Mouse (Mus musculus) ES-Bruce4 (cell line): ENCODE results near the gene Ksr2. TPM values are rescaled to one million over a fixed set of nuclear protein-coding genes. Genes with fewer than 3 reads are reported as not detected.

Experiments
- H3K27ac ChIP-seq: 2 replicates; pipeline ENCODE4 v1.5.1; 2012; ENCODE audit warnings: low read length, inconsistent platforms; ENCODE audit not compliant: insufficient read depth
- H3K27me3 ChIP-seq: 2 replicates; pipeline ENCODE4 v1.6.1; 2012; ENCODE audit warnings: mild to moderate bottlenecking, low read length, inconsistent platforms; ENCODE audit not compliant: control insufficient read depth, poor library complexity, insufficient read depth, severe bottlenecking
- H3K36me3 ChIP-seq: 2 replicates; pipeline ENCODE4 v1.6.1; 2012; ENCODE audit warnings: inconsistent platforms, mild to moderate bottlenecking, low read length, moderate library complexity; ENCODE audit not compliant: control insufficient read depth, poor library complexity, insufficient read depth, severe bottlenecking
- H3K4me1 ChIP-seq: one replicate; pipeline ENCODE4 v1.8.1; 2011; ENCODE audit warnings: low read length; ENCODE audit not compliant: control insufficient read depth, insufficient read depth
- H3K4me3 ChIP-seq: 2 replicates; pipeline ENCODE4 v1.5.1; 2011; ENCODE audit warnings: low read depth, mild to moderate bottlenecking, low read length
- H3K9ac ChIP-seq: 2 replicates; pipeline ENCODE4 v1.6.1; 2012; ENCODE audit warnings: low read depth, mild to moderate bottlenecking, inconsistent platforms; ENCODE audit not compliant: poor library complexity, severe bottlenecking
- H3K9me3 ChIP-seq: replicated peaks from 2 replicates; pipeline ENCODE4 v1.6.1; 2012; ENCODE audit warnings: mild to moderate bottlenecking, low read length, inconsistent platforms; ENCODE audit not compliant: control insufficient read depth, poor library complexity, insufficient read depth, severe bottlenecking
- CTCF ChIP-seq: IDR thresholded peaks from one replicate; pipeline ENCODE4 v1.8.1; 2011; ENCODE audit warnings: low read depth, low read length
- EP300 ChIP-seq: IDR thresholded peaks from 2 replicates; pipeline ENCODE4 v1.6.1; 2011; ENCODE audit warnings: low read depth, low read length; ENCODE audit not compliant: insufficient read depth
- POLR2A ChIP-seq: IDR thresholded peaks from one replicate; pipeline ENCODE4 v1.8.1; 2011; ENCODE audit warnings: low read length; ENCODE audit not compliant: insufficient read depth
- polyA plus RNA-seq: library from polyadenylated mRNA; stranded (reverse); fragments of >200 nt; gene quantifications from 2 replicates; pipeline ENCODE4 v1.2.4, GENCODE M21; 2011; ENCODE audit warnings: low read depth; ENCODE audit not compliant: missing spikeins, insufficient read depth, insufficient read length

Gene Ksr2
- polyA plus RNA-seq, 1 experiment = 1.3 TPM

DNA sequence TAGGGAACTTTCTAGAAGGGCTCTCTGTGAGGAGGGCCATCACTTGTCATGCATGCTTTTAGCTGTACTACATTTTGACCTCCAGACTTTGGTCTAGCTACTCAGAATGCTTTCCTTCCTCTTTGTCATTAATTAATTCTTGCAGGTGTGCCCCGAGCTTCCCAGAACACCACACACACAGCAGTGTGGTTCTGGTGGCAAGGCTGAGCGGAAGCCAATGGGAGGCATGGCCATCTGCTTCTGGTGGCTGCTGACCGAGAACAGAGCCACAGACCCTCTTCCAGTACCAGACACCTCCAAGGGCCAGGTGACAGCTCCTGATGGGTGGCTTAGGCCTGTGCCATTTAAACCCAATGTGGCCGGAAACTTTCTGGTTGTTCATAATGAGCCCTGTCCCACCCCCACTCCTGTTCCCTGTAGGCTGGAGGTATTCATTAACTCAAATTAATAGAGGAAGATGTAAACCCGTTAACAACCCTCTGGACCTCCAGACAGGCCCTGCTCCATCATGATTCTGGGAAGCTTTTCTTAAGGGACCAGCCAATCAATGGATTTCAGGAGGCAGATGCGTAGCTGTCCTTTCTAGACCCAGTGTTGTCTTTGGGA, 155.5 kb downstream of the Ksr2 start:
- no peaks in the 10 kb centered on the region for H3K27me3 ChIP-seq
- no peaks in the 10 kb centered on the region for H3K4me1 ChIP-seq
- H3K27ac ChIP-seq = no peak overlapping the region
- no peaks in the 10 kb centered on the region for H3K9me3 ChIP-seq
- TF ChIP-seq POLR2A = no peak
- TF ChIP-seq EP300 = no peak
- no peak for TF ChIP-seq CTCF
- no peak overlapping the region for H3K9ac ChIP-seq
- no peaks in the 10 kb centered on the region for H3K36me3 ChIP-seq
- H3K4me3 ChIP-seq = no peak overlapping the region

DNA sequence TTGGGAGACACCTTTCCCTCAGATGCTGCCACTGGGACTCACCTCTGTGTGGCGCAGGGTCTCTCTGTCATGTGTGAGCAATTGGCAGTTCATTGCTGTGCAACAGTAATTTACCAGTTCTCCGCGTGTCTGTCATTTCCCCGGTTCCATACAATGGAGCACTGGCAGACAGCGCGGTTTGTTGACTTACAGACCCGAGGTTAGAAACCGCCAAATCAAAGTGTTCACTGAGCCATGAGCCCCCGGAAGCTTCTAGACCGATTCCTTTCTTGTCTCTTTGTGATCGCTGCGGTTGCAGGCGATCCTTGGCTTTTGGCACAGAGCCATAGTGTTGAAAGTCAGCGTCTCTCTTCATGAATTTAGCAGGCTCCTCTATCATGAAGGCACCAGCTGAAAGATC, 158.6 kb downstream of the Ksr2 start:
- Histone ChIP-seq H3K4me1 (no peaks in the 10 kb centered on the region), H3K36me3 (no peaks in the 10 kb centered on the region), H3K9me3 (no peaks in the 10 kb centered on the region), H3K9ac (no peak overlapping the region), H3K27me3 (no peaks in the 10 kb centered on the region), H3K4me3 (no peak overlapping the region), H3K27ac (no peak overlapping the region)
- TF ChIP-seq EP300 = no peak
- TF ChIP-seq POLR2A = no peak
- TF ChIP-seq CTCF = no peak

DNA sequence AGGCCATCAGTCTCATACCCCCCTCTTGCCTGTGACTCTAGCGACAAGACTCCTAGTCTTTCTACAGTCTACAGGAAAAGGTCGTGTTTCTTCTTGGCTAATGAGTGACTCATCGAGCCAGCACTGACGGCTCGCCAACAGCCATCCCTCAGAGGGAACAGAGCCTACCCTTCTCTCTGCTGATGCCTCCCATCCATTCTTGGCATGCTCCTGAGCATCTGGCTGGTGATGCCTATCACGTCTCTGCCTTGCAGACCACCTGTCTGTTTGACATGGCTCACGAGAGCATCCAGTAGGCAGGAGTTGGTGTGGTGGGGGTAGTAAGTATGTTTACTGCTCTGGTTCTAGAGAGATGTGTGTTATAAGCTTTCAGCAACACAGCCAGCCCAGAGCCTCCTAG, 161.1 kb downstream of the Ksr2 start:
- TF ChIP-seq EP300 (no peak), CTCF (no peak), POLR2A (no peak)
- no peak overlapping the region for H3K9ac ChIP-seq
- H3K9me3 ChIP-seq = no peaks in the 10 kb centered on the region
- H3K4me1 ChIP-seq = no peaks in the 10 kb centered on the region
- no peaks in the 10 kb centered on the region for H3K36me3 ChIP-seq
- H3K4me3 ChIP-seq = no peak overlapping the region
- H3K27ac ChIP-seq = no peak overlapping the region
- H3K27me3 ChIP-seq = no peaks in the 10 kb centered on the region

DNA sequence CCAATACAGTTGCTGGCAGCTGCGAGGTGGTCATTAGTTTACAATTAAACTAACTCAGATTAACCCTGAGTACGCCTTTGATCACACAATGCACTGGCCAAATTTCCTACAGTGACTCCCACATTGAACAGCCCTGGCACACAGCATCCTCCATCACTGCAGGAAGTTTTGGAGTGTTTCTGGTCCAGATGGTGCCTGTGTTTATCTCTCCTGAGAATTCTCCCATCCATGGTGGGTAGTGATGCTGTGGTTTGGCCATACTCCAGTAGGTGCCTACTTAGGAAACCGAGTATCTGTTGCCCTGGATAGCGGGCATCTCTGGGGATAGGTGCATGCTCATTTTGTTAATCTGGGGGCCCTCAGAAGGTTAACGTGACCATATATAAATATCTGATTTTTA, 163.8 kb downstream of the Ksr2 start:
- TF ChIP-seq CTCF (no peak), EP300 (no peak), POLR2A (no peak)
- no peaks in the 10 kb centered on the region for H3K9me3 ChIP-seq
- H3K4me1 ChIP-seq = no peaks in the 10 kb centered on the region
- no peak overlapping the region for H3K4me3 ChIP-seq
- H3K36me3 ChIP-seq = no peaks in the 10 kb centered on the region
- H3K27me3 ChIP-seq = no peaks in the 10 kb centered on the region
- no peak overlapping the region for H3K27ac ChIP-seq
- H3K9ac ChIP-seq = no peak overlapping the region

DNA sequence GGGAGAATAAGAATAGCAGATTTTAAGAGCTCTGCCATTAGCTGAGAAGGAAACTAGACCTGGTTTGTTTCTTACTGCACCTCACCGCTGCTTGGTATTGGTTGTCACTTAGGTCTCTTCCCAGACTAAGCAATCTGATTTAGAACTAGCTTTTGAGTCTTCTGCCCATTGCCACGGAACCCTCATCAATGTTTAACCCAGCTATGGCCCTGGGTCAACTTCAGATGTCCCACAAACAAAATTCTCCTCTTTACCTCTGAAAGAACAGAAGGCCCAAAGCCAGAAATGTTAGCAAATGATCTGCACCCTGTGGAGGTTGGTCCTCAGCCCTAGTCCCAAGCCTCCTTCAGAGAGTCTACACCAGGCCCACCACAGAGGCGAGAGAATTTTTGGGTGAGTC, 167.9 kb downstream of the Ksr2 start:
- Histone ChIP-seq H3K4me1 (no peaks in the 10 kb centered on the region), H3K36me3 (no peaks in the 10 kb centered on the region), H3K27ac (no peak overlapping the region), H3K4me3 (no peak overlapping the region), H3K9me3 (no peaks in the 10 kb centered on the region), H3K9ac (no peak overlapping the region), H3K27me3 (no peaks in the 10 kb centered on the region)
- no peak for TF ChIP-seq EP300
- no peak for TF ChIP-seq CTCF
- TF ChIP-seq POLR2A = no peak

DNA sequence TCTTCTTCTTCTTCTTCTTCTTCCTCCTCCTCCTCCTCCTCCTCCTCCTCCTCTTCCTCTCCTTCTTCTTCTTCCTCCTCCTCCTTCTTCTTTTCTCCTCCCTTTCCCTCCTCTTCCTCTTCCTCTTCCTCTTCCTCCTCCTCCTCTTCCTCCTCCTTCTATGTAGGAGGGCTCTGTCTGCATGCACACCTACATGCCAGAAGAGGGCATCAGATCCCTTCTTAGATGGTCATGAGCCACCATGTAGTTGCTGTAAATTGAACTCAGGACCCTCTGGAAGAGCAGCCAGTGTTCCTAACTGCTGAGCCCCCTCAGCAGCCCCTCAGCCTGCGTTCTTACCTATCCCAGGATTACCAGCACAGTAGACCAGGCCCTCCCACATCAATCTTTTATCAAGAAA, 170.6 kb downstream of the Ksr2 start:
- no peaks in the 10 kb centered on the region for H3K36me3 ChIP-seq
- H3K9me3 ChIP-seq = no peaks in the 10 kb centered on the region
- TF ChIP-seq CTCF (no peak), EP300 (no peak)
- H3K9ac ChIP-seq = no peak overlapping the region
- H3K27me3 ChIP-seq = no peaks in the 10 kb centered on the region
- no peak overlapping the region for H3K4me3 ChIP-seq
- no peaks in the 10 kb centered on the region for H3K4me1 ChIP-seq
- no peak overlapping the region for H3K27ac ChIP-seq
